Mouse (Mus musculus) limb, embryonic 14.5 days (tissue): Measurements from ENCODE around the gene Pold1. TPM values are rescaled to one million over a fixed set of nuclear protein-coding genes. Genes with fewer than 3 reads are reported as not detected.

Experiments used
- ATAC-seq: fragments of 200-750 bp; cut with Nextera tagmentation; 2 replicates; pipeline ENCODE4 v1.8.0; 2017; ENCODE audit warnings: low read depth, moderate number of reproducible peaks, moderate TSS enrichment; ENCODE audit not compliant: low FRiP score
- DNase-seq: peaks from one replicate; pipeline ENCODE4 v3.0.0-alpha.2; 2015; ENCODE audit warnings: low spot score
- H3K27ac ChIP-seq: fragments of 300-500 bp; sonication (generic); replicated peaks from 2 replicates; pipeline ENCODE4 v1.5.1; 2014; ENCODE audit warnings: low read depth, mild to moderate bottlenecking, low read length, moderate library complexity, mixed read lengths
- H3K27me3 ChIP-seq: fragments of 300-500 bp; sonication (generic); 2 replicates; pipeline ENCODE4 v1.6.1; 2014; ENCODE audit warnings: low read length, mixed read lengths; ENCODE audit not compliant: control insufficient read depth, insufficient read depth
- H3K36me3 ChIP-seq: fragments of 300-500 bp; sonication (generic); 2 replicates; pipeline ENCODE4 v1.6.1; 2014; ENCODE audit warnings: mild to moderate bottlenecking, low read length, moderate library complexity, mixed read lengths; ENCODE audit not compliant: control insufficient read depth, insufficient read depth
- H3K4me1 ChIP-seq: fragments of 300-500 bp; sonication (generic); 2 replicates; pipeline ENCODE4 v1.6.1; 2014; ENCODE audit warnings: antibody characterized with exemption, low read length, mixed read lengths; ENCODE audit not compliant: control insufficient read depth, insufficient read depth
- H3K4me2 ChIP-seq: fragments of 300-500 bp; sonication (generic); replicated peaks from 2 replicates; pipeline ENCODE4 v1.6.1; 2014; ENCODE audit warnings: low read depth, mild to moderate bottlenecking, low read length, moderate library complexity; ENCODE audit not compliant: severe bottlenecking
- H3K4me3 ChIP-seq: fragments of 300-500 bp; sonication (generic); replicated peaks from 2 replicates; pipeline ENCODE4 v1.5.1; 2014; ENCODE audit warnings: low read length
- H3K9ac ChIP-seq: fragments of 300-500 bp; sonication (generic); 2 replicates; pipeline ENCODE4 v1.6.1; 2014; ENCODE audit warnings: mild to moderate bottlenecking, low read depth, low read length, moderate library complexity; ENCODE audit not compliant: severe bottlenecking
- H3K9me3 ChIP-seq: fragments of 300-500 bp; sonication (generic); 2 replicates; pipeline ENCODE4 v1.6.1; 2016; ENCODE audit warnings: low read length; ENCODE audit not compliant: control insufficient read depth
- POLR2A ChIP-seq: fragments of 200-500 bp; IDR thresholded peaks from 2 replicates; pipeline ENCODE4 v1.8.0; 2012; ENCODE audit warnings: inconsistent platforms, mild to moderate bottlenecking, moderate library complexity, borderline replicate concordance; ENCODE audit not compliant: insufficient read depth, insufficient read length; ENCODE audit errors: extremely low read depth
- WGBS: fragments of 180-500 bp; shearing (Covaris S2); extraction: QIAGEN DNeasy Blood & Tissue Kit; methylation state at CpG from one replicate; pipeline ENCODE4 v1.1.7; 2014; 5-methylcytosine and 5-hydroxymethylcytosine counted together
- polyA plus RNA-seq, 2 experiments: library from polyadenylated mRNA; depleted of rRNA in 1 of 2; stranded (reverse) in 1 of 2; unstranded in 1 of 2; fragments of >200 nt; fragmentation: Nextera tagmentation in 1 of 2; extraction: Ambion mirVana in 1 of 2; gene quantifications; 2 replicates each; pipeline versions ENCODE4 v1.2.1 to v1.2.3; 2012 to 2014

The Pold1 gene
- polyA plus RNA-seq, 2 experiments: 62.1 to 102 TPM

DNA sequence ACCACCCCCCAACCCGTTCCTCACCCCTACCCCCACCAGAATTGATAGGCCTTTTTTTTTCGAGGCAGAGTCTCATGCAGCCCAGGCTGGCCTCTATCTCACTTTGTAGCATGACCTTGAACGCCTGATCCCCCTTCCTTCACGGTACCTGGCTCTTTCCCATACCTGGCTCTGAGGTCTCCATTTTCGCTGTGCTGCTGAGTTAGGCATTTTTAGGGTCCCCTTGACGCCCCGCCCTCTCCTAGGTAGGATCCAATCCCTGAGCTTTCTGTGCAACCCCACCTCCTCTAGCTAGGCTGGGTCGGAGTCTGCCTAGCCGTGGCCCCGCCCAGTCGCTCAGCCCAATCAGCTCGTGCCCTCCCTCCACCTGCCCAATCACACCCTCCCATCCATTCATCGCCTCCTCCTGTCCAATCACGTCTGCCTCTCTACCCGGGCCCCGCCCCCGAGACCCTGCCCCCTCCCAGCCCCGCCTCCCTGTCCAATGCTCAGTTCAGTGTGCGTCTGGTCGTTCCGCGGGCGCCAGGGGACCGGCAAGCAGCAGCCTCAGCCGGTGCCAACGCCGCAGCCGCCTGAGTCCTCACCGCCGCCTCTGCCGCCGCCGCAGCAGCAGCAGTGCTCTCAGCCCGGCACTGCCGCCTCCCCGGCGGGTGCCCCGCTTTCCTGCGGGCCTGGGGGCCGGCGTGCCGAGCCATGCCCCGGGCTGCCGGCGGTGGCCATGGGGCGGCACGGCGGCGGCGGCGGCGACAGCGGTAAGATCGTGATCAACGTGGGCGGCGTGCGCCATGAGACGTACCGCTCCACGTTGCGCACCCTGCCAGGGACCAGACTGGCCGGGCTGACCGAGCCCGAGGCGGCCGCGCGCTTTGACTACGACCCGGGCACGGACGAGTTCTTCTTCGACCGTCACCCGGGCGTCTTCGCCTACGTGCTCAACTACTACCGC is 42.0 kb upstream of the Pold1 start, which contains the start of gene Kcnc3:
Kcnc3 (plus strand) TSS at position 263 of the 946 bp plus-strand sequence.
- Histone ChIP-seq H3K4me3 (peak within 1 kb of the TSS; percentile 47), H3K36me3 (no peaks in the 10 kb centered on the region), H3K9ac (peak within 1 kb of the TSS; percentile 38; the same call in 1 of the 2 replicates), H3K27ac (no peak within 1 kb of the TSS), H3K9me3 (no peaks in the 10 kb centered on the region), H3K4me1 (peaks cover 18% of the 10 kb centered on the region; the same call in 1 of the 2 replicates), H3K27me3 (peaks cover 78% of the 10 kb centered on the region), H3K4me2 (peak within 1 kb of the TSS; percentile 99)
- under 1% methylated on average over 60 of the region's 80 CpGs for WGBS
- no peak for TF ChIP-seq POLR2A
- ATAC-seq (peak; percentile 95), DNase-seq (peak; percentile 93)

DNA sequence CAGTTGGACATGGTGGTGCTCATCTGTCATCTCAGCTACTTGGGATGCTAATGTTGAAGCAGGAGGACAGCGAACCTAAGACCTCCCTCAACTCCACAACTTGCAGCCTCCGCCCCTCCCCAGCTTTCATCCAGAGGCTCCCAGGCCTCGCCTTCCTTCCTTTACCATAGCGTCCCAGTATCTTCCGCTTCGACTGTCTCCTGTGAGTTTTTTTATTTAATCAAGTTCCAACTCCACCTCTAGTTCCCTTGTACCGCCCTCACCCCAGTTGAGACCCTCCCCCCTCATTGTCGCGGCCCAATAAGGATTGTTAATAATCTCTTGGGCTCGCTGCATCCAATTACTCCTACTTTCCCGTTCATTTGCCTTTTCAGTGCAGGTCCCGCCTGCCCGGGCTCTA is 41.3 kb upstream of the Pold1 start:
- no peaks in the 10 kb centered on the region for H3K36me3 ChIP-seq
- WGBS: 5% methylated on average over 12 of the region's 13 CpGs
- no peak overlapping the region for H3K9ac ChIP-seq
- peak overlapping the region; percentile 99 for H3K4me2 ChIP-seq
- no peak overlapping the region for H3K27ac ChIP-seq
- H3K4me3 ChIP-seq: peak overlapping the region; percentile 47
- no peak for TF ChIP-seq POLR2A
- ATAC-seq (no peak), DNase-seq (no peak)
- H3K27me3 ChIP-seq: peaks cover 85% of the 10 kb centered on the region
- no peaks in the 10 kb centered on the region for H3K9me3 ChIP-seq
- H3K4me1 ChIP-seq: peaks cover 18% of the 10 kb centered on the region; the same call in 1 of the 2 replicates

DNA sequence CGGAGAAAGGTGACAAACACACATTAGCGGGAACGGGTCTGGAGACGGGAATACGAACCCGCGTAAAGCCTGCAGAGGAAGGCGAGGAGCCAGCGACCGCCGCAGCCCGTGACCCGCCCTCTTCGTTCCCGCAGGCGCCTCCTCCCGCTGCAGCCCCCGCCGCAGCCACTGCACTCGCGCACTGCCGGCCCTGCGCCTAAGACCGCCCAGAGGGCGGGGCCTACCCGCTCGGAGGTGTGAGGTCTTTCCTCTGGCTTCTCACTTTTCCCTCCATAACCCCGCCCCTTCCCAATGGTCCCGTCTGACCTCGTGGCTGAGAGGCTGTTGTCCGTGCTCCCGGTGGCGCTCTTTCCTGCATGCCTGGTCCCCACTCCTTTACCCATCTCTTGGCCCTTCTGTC is 40.5 kb upstream of the Pold1 start:
- peak; percentile 67 for DNase-seq

DNA sequence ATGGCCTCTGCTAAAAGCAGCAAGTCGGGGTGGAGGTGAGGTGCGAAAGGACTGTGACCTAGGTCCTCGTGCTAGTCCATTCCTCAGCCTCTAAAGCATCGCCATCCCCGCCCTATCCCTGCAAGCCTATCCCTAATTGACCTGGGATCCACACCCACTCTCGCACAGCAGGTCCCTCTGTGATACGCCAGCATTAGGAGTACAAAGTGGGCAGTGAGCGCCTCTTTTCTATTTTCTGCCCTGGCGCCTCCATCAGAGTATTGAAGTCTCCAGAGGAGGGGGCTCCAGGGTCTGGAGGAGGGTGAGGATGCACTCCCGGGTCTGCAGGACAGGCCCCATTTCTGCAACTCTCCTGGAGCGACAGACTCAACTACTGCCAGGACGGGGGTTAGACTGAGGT is 39.7 kb upstream of the Pold1 start:
- WGBS: 7% methylated on average over 12 of the region's 12 CpGs
- peak overlapping the region; percentile 47 for H3K4me3 ChIP-seq
- ATAC-seq: no peak
- peaks cover 82% of the 10 kb centered on the region for H3K27me3 ChIP-seq
- DNase-seq: no peak
- H3K27ac ChIP-seq: no peak overlapping the region
- H3K9me3 ChIP-seq: no peaks in the 10 kb centered on the region
- H3K4me2 ChIP-seq: peak overlapping the region; percentile 99
- H3K9ac ChIP-seq: no peak overlapping the region
- no peak for TF ChIP-seq POLR2A
- no peaks in the 10 kb centered on the region for H3K36me3 ChIP-seq
- H3K4me1 ChIP-seq: peaks cover 12% of the 10 kb centered on the region; the same call in 1 of the 2 replicates

More for the DNA sequence above, 40.5 kb upstream of the Pold1 start:
- peak; percentile 56 for ATAC-seq
- 0% methylated on average over 16 of the region's 33 CpGs for WGBS
- Histone ChIP-seq H3K4me1 (peaks cover 18% of the 10 kb centered on the region; the same call in 1 of the 2 replicates), H3K36me3 (no peaks in the 10 kb centered on the region), H3K9me3 (no peaks in the 10 kb centered on the region), H3K4me3 (peak overlapping the region; percentile 47), H3K9ac (peak overlapping the region; percentile 31), H3K4me2 (peak overlapping the region; percentile 99), H3K27me3 (peaks cover 86% of the 10 kb centered on the region), H3K27ac (no peak overlapping the region)
- no peak for TF ChIP-seq POLR2A

DNA sequence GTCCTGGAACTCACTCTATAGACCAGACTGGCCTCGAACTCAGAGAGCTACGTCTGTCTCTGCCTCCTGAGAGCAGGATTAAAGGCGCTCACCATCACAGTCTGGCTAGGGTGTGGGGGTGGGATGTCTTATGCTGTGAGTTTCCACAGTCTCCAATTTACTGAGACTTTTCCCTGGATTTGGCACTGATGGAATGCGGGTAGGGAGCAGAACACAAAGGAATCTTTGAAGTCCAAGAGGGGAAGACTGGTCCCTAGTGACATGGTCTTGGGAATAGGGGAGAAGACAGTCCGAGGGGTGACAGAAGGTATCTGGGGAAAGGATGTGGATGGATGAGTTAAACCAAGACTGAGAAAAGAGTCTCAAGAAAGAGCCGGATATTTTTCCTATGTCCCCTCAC is 39.0 kb upstream of the Pold1 start:
- WGBS: 35% methylated on average over 6 of the region's 6 CpGs
- no peaks in the 10 kb centered on the region for H3K36me3 ChIP-seq
- H3K4me3 ChIP-seq: no peak overlapping the region
- DNase-seq (no peak), ATAC-seq (no peak)
- no peak overlapping the region for H3K27ac ChIP-seq
- H3K9me3 ChIP-seq: no peaks in the 10 kb centered on the region
- TF ChIP-seq POLR2A: no peak
- H3K4me2 ChIP-seq: no peak overlapping the region
- H3K9ac ChIP-seq: no peak overlapping the region
- peaks cover 12% of the 10 kb centered on the region; the same call in 1 of the 2 replicates for H3K4me1 ChIP-seq
- peaks cover 76% of the 10 kb centered on the region for H3K27me3 ChIP-seq
